Mouse (Mus musculus) heart, embryonic 16.5 days (tissue): ENCODE measurements around the gene Ganc. TPM values are rescaled to one million over a fixed set of nuclear protein-coding genes. Genes with fewer than 3 reads are reported as not detected.

Source experiments
- ATAC-seq: fragments of 200-750 bp; cut with Nextera tagmentation; replicated peaks from 2 replicates; pipeline ENCODE4 v1.8.0; 2017; ENCODE audit warnings: moderate number of reproducible peaks; ENCODE audit not compliant: insufficient read depth, low FRiP score; ENCODE audit errors: extremely low read depth
- H3K27ac ChIP-seq: fragments of 300-500 bp; sonication (generic); 2 replicates; pipeline ENCODE4 v1.5.1; 2014; ENCODE audit warnings: mild to moderate bottlenecking, low read length, control low read depth, moderate library complexity
- H3K27me3 ChIP-seq: fragments of 300-500 bp; sonication (generic); 2 replicates; pipeline ENCODE4 v1.6.1; 2014; ENCODE audit warnings: low read length, mixed read lengths; ENCODE audit not compliant: control insufficient read depth, insufficient read depth
- H3K36me3 ChIP-seq: fragments of 300-500 bp; sonication (generic); 2 replicates; pipeline ENCODE4 v1.6.1; 2014; ENCODE audit not compliant: control insufficient read depth, insufficient read depth
- H3K4me1 ChIP-seq: fragments of 300-500 bp; sonication (generic); 2 replicates; pipeline ENCODE4 v1.6.1; 2014; ENCODE audit warnings: low read length, mixed read lengths; ENCODE audit not compliant: control insufficient read depth, insufficient read depth
- H3K4me2 ChIP-seq: fragments of 300-500 bp; sonication (generic); 2 replicates; pipeline ENCODE4 v1.6.1; 2014; ENCODE audit warnings: low read depth, mild to moderate bottlenecking, control low read depth, low read length
- H3K4me3 ChIP-seq: fragments of 300-500 bp; sonication (generic); 2 replicates; pipeline ENCODE4 v1.5.1; 2014; ENCODE audit warnings: mild to moderate bottlenecking, control low read depth, low read length
- H3K9ac ChIP-seq: fragments of 300-500 bp; sonication (generic); 2 replicates; pipeline ENCODE4 v1.6.1; 2014; ENCODE audit warnings: low read length, control low read depth
- H3K9me3 ChIP-seq: fragments of 300-500 bp; sonication (generic); replicated peaks from 2 replicates; pipeline ENCODE4 v1.6.1; 2016; ENCODE audit warnings: low read length; ENCODE audit not compliant: control insufficient read depth
- WGBS: fragments of 180-500 bp; shearing (Covaris S2); extraction: QIAGEN DNeasy Blood & Tissue Kit; methylation state at CpG from one replicate; pipeline ENCODE4 v1.1.7; 2014; 5-methylcytosine and 5-hydroxymethylcytosine counted together
- polyA plus RNA-seq: library from polyadenylated mRNA; unstranded; fragments of >200 nt; fragmentation: Nextera tagmentation; extraction: Ambion mirVana; gene quantifications from 2 replicates; pipeline ENCODE4 v1.2.1, GENCODE M21; 2015

Ganc gene
- polyA plus RNA-seq, 1 experiment from 2014 or later = 11.2 TPM

DNA sequence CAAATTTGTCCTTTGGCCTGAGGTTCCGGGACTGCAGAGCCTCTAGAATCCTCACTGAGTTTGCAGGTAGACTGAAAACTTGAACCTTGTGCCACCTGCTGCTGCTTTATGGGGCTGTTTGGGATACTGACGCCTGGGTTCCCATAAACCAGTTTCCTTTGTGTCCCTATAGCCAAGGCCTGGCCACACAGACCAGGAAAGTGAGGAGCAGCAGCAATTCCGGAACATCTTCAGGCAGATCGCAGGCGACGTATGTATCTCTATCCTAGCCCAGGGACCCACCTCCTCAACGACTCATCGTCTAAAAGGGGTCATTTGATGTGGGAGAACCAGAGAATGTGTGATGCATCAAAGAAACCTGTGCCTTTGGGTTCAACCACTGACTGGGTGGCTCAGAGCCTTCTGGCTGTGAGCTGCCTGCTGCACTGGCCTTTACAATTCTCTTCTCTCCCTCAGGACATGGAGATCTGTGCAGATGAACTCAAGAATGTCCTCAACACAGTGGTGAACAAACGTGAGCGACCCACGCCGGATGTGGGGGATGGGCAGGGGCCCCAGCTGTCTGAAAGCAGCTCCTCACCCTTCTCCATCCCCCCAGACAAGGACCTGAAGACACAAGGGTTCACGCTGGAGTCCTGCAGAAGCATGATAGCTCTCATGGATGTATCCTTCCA, 98.4 kb downstream of the Ganc start:
- H3K36me3 ChIP-seq = peaks cover 21% of the 10 kb centered on the region
- peaks cover 32% of the 10 kb centered on the region for H3K4me1 ChIP-seq
- no peak for ATAC-seq
- peak overlapping the region; percentile 27; the same call in 1 of the 2 replicates for H3K4me2 ChIP-seq
- peaks cover 5% of the 10 kb centered on the region; the same call in 1 of the 2 replicates for H3K9me3 ChIP-seq
- peak overlapping the region; percentile 60 for H3K27ac ChIP-seq
- no peaks in the 10 kb centered on the region for H3K27me3 ChIP-seq
- H3K9ac ChIP-seq = no peak overlapping the region
- H3K4me3 ChIP-seq = no peak overlapping the region
- WGBS = 57% methylated on average over 13 of the region's 13 CpGs

DNA sequence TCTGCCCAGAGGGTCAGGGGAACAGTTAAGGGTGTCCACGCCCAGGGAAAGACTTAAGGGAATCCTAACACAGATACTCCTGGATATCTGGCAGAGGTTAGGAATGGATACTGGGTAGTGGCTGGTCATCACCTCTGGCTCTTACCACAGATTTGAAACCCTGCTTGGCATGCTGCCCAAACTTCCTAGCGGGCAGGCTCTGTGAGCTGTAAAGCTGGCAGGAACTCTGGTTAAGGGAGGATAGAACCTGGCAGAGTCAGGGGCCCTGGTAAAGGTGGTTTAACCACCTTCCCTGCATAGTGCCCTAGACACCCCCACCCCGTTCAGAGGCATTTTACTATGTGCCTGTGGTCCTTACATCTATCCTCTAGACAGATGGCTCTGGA, 98.9 kb downstream of the Ganc start:
- Histone ChIP-seq H3K9ac (no peak overlapping the region), H3K36me3 (peaks cover 21% of the 10 kb centered on the region), H3K27me3 (no peaks in the 10 kb centered on the region), H3K4me2 (peak overlapping the region; percentile 27; the same call in 1 of the 2 replicates), H3K4me3 (no peak overlapping the region), H3K4me1 (peaks cover 28% of the 10 kb centered on the region), H3K9me3 (peaks cover 5% of the 10 kb centered on the region; the same call in 1 of the 2 replicates), H3K27ac (peak overlapping the region; percentile 60; the same call in 1 of the 2 replicates)
- 26% methylated on average over 3 of the region's 3 CpGs for WGBS
- ATAC-seq = 0 out of 2 replicates have a peak, but pooled peaks have one; percentile 34

DNA sequence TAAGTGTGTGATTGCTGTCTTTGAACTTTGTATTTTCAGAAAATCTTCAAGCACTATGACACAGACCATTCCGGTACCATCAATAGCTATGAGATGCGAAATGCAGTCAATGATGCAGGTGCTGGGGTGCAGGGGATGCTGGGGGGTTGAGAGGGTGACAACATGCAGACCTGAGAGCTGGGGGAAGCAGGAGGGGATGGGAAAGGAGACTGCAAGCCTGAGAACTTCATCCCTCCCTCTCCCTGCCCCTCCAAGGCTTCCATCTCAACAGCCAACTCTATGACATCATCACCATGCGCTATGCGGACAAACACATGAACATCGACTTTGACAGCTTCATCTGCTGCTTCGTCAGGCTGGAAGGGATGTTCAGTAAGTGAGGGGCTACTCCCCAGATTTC, 99.4 kb downstream of the Ganc start:
- WGBS = 79% methylated on average over 6 of the region's 6 CpGs
- Histone ChIP-seq H3K4me3 (no peak overlapping the region), H3K4me1 (peaks cover 28% of the 10 kb centered on the region), H3K9me3 (peaks cover 5% of the 10 kb centered on the region; the same call in 1 of the 2 replicates), H3K36me3 (peaks cover 21% of the 10 kb centered on the region), H3K9ac (no peak overlapping the region), H3K27me3 (no peaks in the 10 kb centered on the region), H3K4me2 (no peak overlapping the region), H3K27ac (no peak overlapping the region)
- no peak for ATAC-seq

GRCm38 (mm10) chr2:120503992-120504391, 100.3 kb downstream of the Ganc start:
- H3K36me3 ChIP-seq = peaks cover 24% of the 10 kb centered on the region
- no peak for ATAC-seq
- 75% methylated on average over 5 of the region's 5 CpGs for WGBS

More at GRCm38 (mm10) chr2:120503992-120504391, 100.3 kb downstream of the Ganc start:
- Histone ChIP-seq H3K27ac (no peak overlapping the region), H3K4me1 (peaks cover 28% of the 10 kb centered on the region), H3K4me3 (no peak overlapping the region), H3K9ac (no peak overlapping the region), H3K9me3 (peaks cover 5% of the 10 kb centered on the region; the same call in 1 of the 2 replicates), H3K4me2 (no peak overlapping the region), H3K27me3 (no peaks in the 10 kb centered on the region)

Other genes starting within 250 kb of the Ganc start
- gene Ehd4, start 249.3 kb upstream of the Ganc start, polyA plus RNA-seq = 163 and 195 TPM in 2 replicates
- gene Pla2g4e, start 158.6 kb upstream of the Ganc start, polyA plus RNA-seq = 1.6 and 2.1 TPM in 2 replicates
- gene Pla2g4d, start 114.7 kb upstream of the Ganc start, polyA plus RNA-seq = not detected in 2 replicates
- gene Pla2g4f, start 89.7 kb upstream of the Ganc start, polyA plus RNA-seq = 0.04 and 0.21 TPM in 2 replicates
- gene Vps39, start 50.8 kb upstream of the Ganc start, polyA plus RNA-seq = 19.3 and 19.9 TPM in 2 replicates
- gene Tmem87a, start 217 bp downstream of the Ganc start, polyA plus RNA-seq = 5.4 and 7.7 TPM in 2 replicates
- 4.3 and 5.8 TPM in 2 replicates for gene Capn3, start 52.1 kb downstream of the Ganc start, polyA plus RNA-seq
- 35.8 and 47.4 TPM in 2 replicates for gene Zfp106, start 159.9 kb downstream of the Ganc start, polyA plus RNA-seq
- 46.1 and 53.8 TPM in 2 replicates for gene Snap23, start 163.8 kb downstream of the Ganc start, polyA plus RNA-seq
- gene Haus2, start 205.5 kb downstream of the Ganc start, polyA plus RNA-seq = 17.7 and 19.3 TPM in 2 replicates
- 22.5 and 25.7 TPM in 2 replicates for gene Lrrc57, start 205.6 kb downstream of the Ganc start, polyA plus RNA-seq
- 3.6 and 4.9 TPM in 2 replicates for gene Stard9, start 225.2 kb downstream of the Ganc start, polyA plus RNA-seq